Mouse (Mus musculus) midbrain, embryonic 14.5 days (tissue): ENCODE measurements around the gene Cdk5. TPM values are rescaled to one million over a fixed set of nuclear protein-coding genes. Genes with fewer than 3 reads are reported as not detected.

Source experiments
- ATAC-seq: fragments of 200-750 bp; cut with Nextera tagmentation; 2 replicates; pipeline ENCODE4 v1.8.0; 2017; ENCODE audit warnings: moderate number of reproducible peaks, moderate library complexity; ENCODE audit not compliant: low FRiP score, low TSS enrichment
- DNase-seq: peaks from one replicate; pipeline ENCODE4 v3.0.0-alpha.2; 2015
- H3K27ac ChIP-seq: fragments of 300-500 bp; sonication (generic); replicated peaks from 2 replicates; pipeline ENCODE4 v1.5.1; 2014; ENCODE audit warnings: mild to moderate bottlenecking, low read depth, low read length, moderate library complexity
- H3K27me3 ChIP-seq: fragments of 300-500 bp; sonication (generic); 2 replicates; pipeline ENCODE4 v1.6.1; 2014; ENCODE audit warnings: low read length, control low read depth, mixed read lengths; ENCODE audit not compliant: control insufficient read depth, insufficient read depth
- H3K36me3 ChIP-seq: fragments of 300-500 bp; sonication (generic); 2 replicates; pipeline ENCODE4 v1.6.1; 2014; ENCODE audit warnings: low read length, control low read depth; ENCODE audit not compliant: control insufficient read depth, insufficient read depth
- H3K4me1 ChIP-seq: fragments of 300-500 bp; sonication (generic); 2 replicates; pipeline ENCODE4 v1.6.1; 2014; ENCODE audit warnings: mild to moderate bottlenecking, antibody characterized with exemption, low read length, control low read depth; ENCODE audit not compliant: control insufficient read depth, insufficient read depth
- H3K4me2 ChIP-seq: fragments of 300-500 bp; sonication (generic); 2 replicates; pipeline ENCODE4 v1.6.1; 2014; ENCODE audit warnings: mild to moderate bottlenecking, low read length, moderate library complexity
- H3K4me3 ChIP-seq: fragments of 300-500 bp; sonication (generic); replicated peaks from 2 replicates; pipeline ENCODE4 v1.5.1; 2014; ENCODE audit warnings: low read depth, low read length
- H3K9ac ChIP-seq: fragments of 300-500 bp; sonication (generic); replicated peaks from 2 replicates; pipeline ENCODE4 v1.6.1; 2014; ENCODE audit warnings: mild to moderate bottlenecking, low read length, moderate library complexity
- H3K9me3 ChIP-seq: fragments of 300-500 bp; sonication (generic); 2 replicates; pipeline ENCODE4 v1.6.1; 2016; ENCODE audit warnings: low read length, control low read depth, mixed read lengths; ENCODE audit not compliant: control insufficient read depth
- whole genome bisulfite sequencing: fragments of 180-500 bp; shearing (Covaris S2); extraction: QIAGEN DNeasy Blood & Tissue Kit; methylation state at CpG from one replicate; pipeline ENCODE4 v1.1.7; 2014; 5-methylcytosine and 5-hydroxymethylcytosine counted together
- polyA plus RNA-seq: library from polyadenylated mRNA; unstranded; fragments of >200 nt; fragmentation: Nextera tagmentation; extraction: Ambion mirVana; gene quantifications from 2 replicates; pipeline ENCODE4 v1.2.1, GENCODE M21; 2014

The Cdk5 gene
- polyA plus RNA-seq, 1 experiment from 2014 or later: 110 TPM

- H3K4me1 ChIP-seq: peaks cover 45% of the 10 kb centered on the region
- peak within 1 kb of the TSS; percentile 93 for H3K9ac ChIP-seq
- peak within 1 kb of the TSS; percentile 85 for H3K4me3 ChIP-seq
- WGBS: under 1% methylated on average over 75 of the region's 85 CpGs
- DNase-seq: peak; percentile 69
- H3K27me3 ChIP-seq: no peaks in the 10 kb centered on the region
- H3K27ac ChIP-seq: peak within 1 kb of the TSS; percentile 93
- no peak for ATAC-seq
- H3K9me3 ChIP-seq: no peaks in the 10 kb centered on the region
- peak within 1 kb of the TSS; percentile 88 for H3K4me2 ChIP-seq
- H3K36me3 ChIP-seq: no peaks in the 10 kb centered on the region
These were observed 28.8 kb upstream of the Cdk5 start, which contains the start of gene Agap3 for GRCm38 (mm10) chr5:24452030-24452690. Gene Agap3, plus strand, starts transcription at chr5:24452177.

GRCm38 (mm10) chr5:24451264-24452029 is 28.1 kb upstream of the Cdk5 start:
- Histone ChIP-seq H3K4me3 (peak overlapping the region; percentile 85), H3K36me3 (no peaks in the 10 kb centered on the region), H3K4me1 (peaks cover 49% of the 10 kb centered on the region), H3K27me3 (no peaks in the 10 kb centered on the region), H3K27ac (peak overlapping the region; percentile 93), H3K4me2 (peak overlapping the region; percentile 88), H3K9ac (peak overlapping the region; percentile 93), H3K9me3 (no peaks in the 10 kb centered on the region)
- ATAC-seq (peak; percentile 74), DNase-seq (peak; percentile 94)
- 2% methylated on average over 56 of the region's 66 CpGs for WGBS

- DNase-seq (peak; percentile 87), ATAC-seq (peak; percentile 62)
- Histone ChIP-seq H3K4me3 (peak within 1 kb of the TSS; percentile 62), H3K4me1 (peaks cover 28% of the 10 kb centered on the region), H3K27ac (peak within 1 kb of the TSS; percentile 55; the same call in 1 of the 2 replicates), H3K9ac (peak within 1 kb of the TSS; percentile 69), H3K36me3 (0 out of 2 replicates have a peak, but pooled peaks cover 10% of the 10 kb centered on the region), H3K4me2 (peak within 1 kb of the TSS; percentile 86), H3K9me3 (no peaks in the 10 kb centered on the region), H3K27me3 (no peaks in the 10 kb centered on the region)
- WGBS: 2% methylated on average over 34 of the region's 34 CpGs
These were observed 24.4 kb upstream of the Cdk5 start, which contains the start of gene Tmub1 for GRCm38 (mm10) chr5:24447624-24448298. Gene Tmub1, minus strand, starts transcription at chr5:24447854.

- WGBS: 91% methylated on average over 7 of the region's 7 CpGs
- ATAC-seq (no peak), DNase-seq (no peak)
- Histone ChIP-seq H3K4me2 (peak overlapping the region; percentile 86; the same call in 1 of the 2 replicates), H3K36me3 (peaks cover 17% of the 10 kb centered on the region; the same call in 1 of the 2 replicates), H3K4me1 (peaks cover 28% of the 10 kb centered on the region), H3K27me3 (no peaks in the 10 kb centered on the region), H3K27ac (no peak overlapping the region), H3K9ac (no peak overlapping the region), H3K9me3 (no peaks in the 10 kb centered on the region), H3K4me3 (no peak overlapping the region)
These were observed 23.3 kb upstream of the Cdk5 start for GRCm38 (mm10) chr5:24446630-24447029.

GRCm38 (mm10) chr5:24445428-24446080 is 22.2 kb upstream of the Cdk5 start:
- Histone ChIP-seq H3K27ac (peak overlapping the region; percentile 89), H3K9me3 (no peaks in the 10 kb centered on the region), H3K9ac (peak overlapping the region; percentile 92), H3K27me3 (no peaks in the 10 kb centered on the region), H3K4me2 (peak overlapping the region; percentile 95), H3K36me3 (peaks cover 27% of the 10 kb centered on the region), H3K4me1 (peaks cover 24% of the 10 kb centered on the region), H3K4me3 (peak overlapping the region; percentile 94)
- DNase-seq: peak; percentile 31
- 55% methylated on average over 20 of the region's 20 CpGs for WGBS
- 0 out of 2 replicates have a peak, but pooled peaks have one; percentile 0 for ATAC-seq

- Histone ChIP-seq H3K27ac (peak within 1 kb of the TSS; percentile 89), H3K4me3 (peak within 1 kb of the TSS; percentile 94), H3K4me2 (peak within 1 kb of the TSS; percentile 95), H3K9ac (peak within 1 kb of the TSS; percentile 92), H3K4me1 (peaks cover 24% of the 10 kb centered on the region), H3K9me3 (no peaks in the 10 kb centered on the region), H3K36me3 (peaks cover 34% of the 10 kb centered on the region), H3K27me3 (no peaks in the 10 kb centered on the region)
- under 1% methylated on average over 60 of the region's 60 CpGs for WGBS
- peak; percentile 86 for ATAC-seq
- DNase-seq: peak; percentile 98
These were observed 21.6 kb upstream of the Cdk5 start, which contains the start of gene Fastk for GRCm38 (mm10) chr5:24444746-24445427. Gene Fastk, minus strand, starts transcription at chr5:24445287.

- 83% methylated on average over 12 of the region's 12 CpGs for WGBS
- no peak for DNase-seq
These were observed 20.6 kb upstream of the Cdk5 start for GRCm38 (mm10) chr5:24443927-24444326.

More at GRCm38 (mm10) chr5:24443927-24444326, 20.6 kb upstream of the Cdk5 start:
- H3K4me1 ChIP-seq: peaks cover 24% of the 10 kb centered on the region
- H3K36me3 ChIP-seq: peaks cover 43% of the 10 kb centered on the region
- peak overlapping the region; percentile 92; the same call in 1 of the 2 replicates for H3K9ac ChIP-seq
- H3K27ac ChIP-seq: peak overlapping the region; percentile 89; the same call in 1 of the 2 replicates
- H3K9me3 ChIP-seq: no peaks in the 10 kb centered on the region
- H3K27me3 ChIP-seq: no peaks in the 10 kb centered on the region
- no peak for ATAC-seq
- H3K4me2 ChIP-seq: peak overlapping the region; percentile 95
- H3K4me3 ChIP-seq: peak overlapping the region; percentile 94
